Mouse (Mus musculus) erythroblast, adult 5-6 weeks (primary cell): ENCODE data around the gene Snx1. TPM values are rescaled to one million over a fixed set of nuclear protein-coding genes. Genes with fewer than 3 reads are reported as not detected.

Experiments used
- ATAC-seq: replicated peaks from 2 replicates; pipeline ENCODE4 v1.8.0; 2016; ENCODE audit warnings: moderate number of reproducible peaks, mild to moderate bottlenecking, moderate TSS enrichment, inconsistent platforms; ENCODE audit not compliant: poor library complexity, low FRiP score, severe bottlenecking
- total RNA-seq, 2 experiments: library from RNA; stranded (forward) in 1 of 2; stranded (reverse) in 1 of 2; fragments of 150-400 nt in 1 of 2; fragments of 200-764, 138-1000 nt in 1 of 2; gene quantifications; 2 replicates each; pipeline versions ENCODE4 v1.2.3 to v1.2.4; 2015 to 2017; ENCODE audit warnings: low replicate concordance in 2 of 2

Gene Snx1
- total RNA-seq, 2 experiments from 2014 or later = 11.1 to 44.0 TPM

- ATAC-seq = no peak
These were observed 5.1 kb upstream of the Snx1 start for GRCm38 (mm10) chr9:66131466-66131865.

DNA sequence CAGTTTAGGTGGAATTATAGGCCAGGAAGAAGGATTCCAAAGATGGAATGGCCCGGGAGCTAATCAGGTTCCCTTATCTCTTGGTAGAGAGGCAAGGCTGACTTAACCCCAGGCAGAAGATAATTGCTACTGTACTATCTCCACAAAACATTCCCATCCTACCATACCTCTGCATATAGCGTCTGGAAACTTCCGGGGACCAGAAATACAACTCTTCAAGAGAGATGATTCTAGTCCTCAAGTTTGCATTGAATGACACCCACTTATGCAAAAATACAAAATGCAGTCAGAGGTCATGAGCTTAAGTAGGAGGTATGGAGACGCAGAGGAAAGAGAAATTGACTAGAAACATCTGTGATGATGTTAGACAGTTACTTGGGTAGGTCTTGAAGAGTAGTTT, 1.5 kb upstream of the Snx1 start:
- no peak for ATAC-seq

- ATAC-seq = 0 out of 2 replicates have a peak, but pooled peaks have one; percentile 0
These were observed 783 bp upstream of the Snx1 start for GRCm38 (mm10) chr9:66127193-66127546.

DNA sequence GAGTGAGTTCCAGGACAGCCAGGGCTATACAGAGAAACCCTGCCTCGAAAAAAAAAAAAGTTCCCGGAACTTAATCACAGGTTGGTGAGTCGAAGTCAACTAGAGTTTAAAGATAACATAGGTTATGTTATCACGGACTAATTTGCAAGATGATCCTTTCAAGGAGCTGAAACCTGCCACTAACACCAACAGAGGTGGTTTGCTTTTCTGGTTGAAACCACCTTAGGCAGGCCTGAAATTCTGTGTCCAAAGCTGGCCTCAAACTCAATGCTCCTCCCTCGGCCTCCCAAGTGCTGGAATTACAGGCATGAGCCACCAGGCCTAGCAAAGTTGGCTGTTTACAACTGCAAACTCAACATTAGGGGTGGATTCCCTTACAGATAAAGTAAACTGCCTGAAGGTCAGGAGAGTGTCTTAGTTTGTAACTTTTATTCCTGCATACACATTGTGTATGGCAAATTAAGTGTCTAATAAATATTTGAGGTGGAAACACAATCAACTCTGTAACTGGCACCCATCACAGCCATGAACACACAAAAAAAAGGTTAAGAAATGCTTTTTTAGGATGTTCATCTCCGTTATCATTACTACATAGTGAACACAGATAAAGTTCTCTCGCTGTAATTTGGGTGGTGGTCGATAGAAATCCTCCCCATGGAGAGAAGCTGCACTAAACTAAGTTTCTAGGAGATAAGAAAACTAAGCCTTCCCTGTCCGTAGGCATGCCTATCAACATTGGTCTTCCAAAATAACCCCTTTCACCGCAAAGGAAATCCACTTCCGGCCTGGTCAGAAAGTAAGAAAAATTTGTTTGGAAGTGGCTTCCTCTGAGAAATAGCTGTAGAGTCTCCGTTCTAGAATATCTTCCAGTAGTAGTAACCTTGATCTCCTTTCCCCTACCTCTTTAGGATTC, 588 bp downstream of the Snx1 start:
- peak; percentile 12 for ATAC-seq

- ATAC-seq = peak; percentile 81
These were observed 1.5 kb downstream of the Snx1 start for GRCm38 (mm10) chr9:66124681-66125542.

DNA sequence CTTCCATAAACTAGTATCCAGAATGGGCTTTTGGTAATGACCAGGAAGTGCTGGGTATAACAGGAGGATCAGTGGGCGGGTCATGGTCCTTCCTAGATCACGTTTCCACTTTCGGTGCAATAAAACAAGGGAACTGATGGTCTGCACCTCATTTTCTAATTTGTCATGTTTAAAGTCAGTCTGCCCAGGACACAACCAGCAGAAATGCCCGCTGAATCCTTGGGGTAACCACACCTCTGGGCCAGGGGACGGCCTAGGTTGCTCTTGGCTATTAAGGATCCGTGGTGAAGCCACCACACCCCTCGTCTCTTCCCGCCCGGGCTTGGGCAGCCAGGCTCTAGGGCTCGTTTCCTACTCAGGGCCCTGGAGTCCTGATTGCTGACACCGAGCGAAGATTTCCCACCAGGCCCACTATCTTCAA, 2.3 kb downstream of the Snx1 start:
- ATAC-seq = peak; percentile 43

- no peak for ATAC-seq
These were observed 2.7 kb downstream of the Snx1 start for GRCm38 (mm10) chr9:66123648-66124047.

DNA sequence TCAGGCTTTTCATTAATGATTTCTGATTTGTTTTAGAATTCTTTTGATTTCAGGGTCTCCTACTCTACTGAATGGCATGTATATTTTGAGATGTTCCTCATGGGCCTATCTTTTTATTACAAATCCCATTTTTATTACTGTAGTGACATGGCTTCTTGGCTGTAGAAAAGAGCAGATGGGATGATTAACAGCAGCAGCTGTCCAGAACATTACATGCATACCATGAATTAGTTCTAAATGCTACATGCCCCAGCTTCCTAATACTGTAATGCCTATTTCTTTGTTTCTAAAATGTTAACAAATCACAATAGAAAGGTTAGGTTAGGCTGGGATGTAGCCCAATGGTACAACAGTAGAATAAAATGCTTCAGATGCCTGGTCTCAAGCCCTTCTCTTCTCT, 5.0 kb downstream of the Snx1 start:
- ATAC-seq = no peak

GRCm38 (mm10) chr9:66120945-66121344, 5.4 kb downstream of the Snx1 start:
- ATAC-seq = no peak

GRCm38 (mm10) chr9:66120106-66120505, 6.3 kb downstream of the Snx1 start:
- peak; percentile 46 for ATAC-seq

GRCm38 (mm10) chr9:66119498-66119897, 6.9 kb downstream of the Snx1 start:
- ATAC-seq = no peak

- no peak for ATAC-seq
These were observed 9.5 kb downstream of the Snx1 start for GRCm38 (mm10) chr9:66116890-66117289.

DNA sequence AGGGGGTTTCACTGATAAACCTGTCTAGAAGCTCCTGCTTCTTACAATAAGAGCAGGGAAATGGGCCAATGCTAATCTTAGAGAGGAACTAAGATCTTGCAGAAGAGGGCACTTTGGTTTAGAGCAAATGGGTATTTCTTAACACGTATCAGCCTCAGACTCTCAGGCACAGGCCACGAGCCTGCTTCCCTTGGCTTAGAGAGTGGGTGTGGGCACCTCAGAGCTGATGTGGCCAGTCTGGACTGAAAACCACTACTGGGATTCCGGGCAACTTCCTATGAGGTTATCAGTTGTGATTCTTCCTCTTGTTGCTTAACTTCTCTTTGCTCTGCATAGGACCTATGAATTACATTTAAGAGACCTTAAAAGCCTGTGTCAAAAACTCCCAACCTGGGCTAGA, 12.0 kb downstream of the Snx1 start:
- ATAC-seq = no peak

GRCm38 (mm10) chr9:66110611-66111379, 15.6 kb downstream of the Snx1 start:
- ATAC-seq = no peak

DNA sequence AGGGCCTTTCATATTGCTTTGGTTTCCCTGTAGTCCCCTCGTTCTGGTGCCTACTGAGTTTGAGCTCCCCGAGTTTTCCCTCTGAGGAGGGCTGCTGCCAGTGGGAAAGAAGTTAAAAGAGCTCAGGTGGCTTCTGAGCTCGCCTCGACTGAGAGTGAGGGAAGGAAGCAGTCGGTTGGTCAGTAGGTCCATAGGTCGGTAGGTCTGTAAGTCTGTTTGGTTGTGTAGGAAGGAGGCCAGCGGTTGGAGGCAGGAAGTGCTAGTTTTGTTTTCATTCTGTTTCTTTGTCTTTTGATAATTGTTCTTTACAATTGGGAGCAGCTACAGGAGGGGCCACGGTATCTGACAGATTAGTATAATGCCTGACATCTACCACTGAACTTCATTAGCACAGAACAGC, 16.3 kb downstream of the Snx1 start:
- ATAC-seq = no peak

GRCm38 (mm10) chr9:66109574-66109973, 16.8 kb downstream of the Snx1 start:
- ATAC-seq = no peak

DNA sequence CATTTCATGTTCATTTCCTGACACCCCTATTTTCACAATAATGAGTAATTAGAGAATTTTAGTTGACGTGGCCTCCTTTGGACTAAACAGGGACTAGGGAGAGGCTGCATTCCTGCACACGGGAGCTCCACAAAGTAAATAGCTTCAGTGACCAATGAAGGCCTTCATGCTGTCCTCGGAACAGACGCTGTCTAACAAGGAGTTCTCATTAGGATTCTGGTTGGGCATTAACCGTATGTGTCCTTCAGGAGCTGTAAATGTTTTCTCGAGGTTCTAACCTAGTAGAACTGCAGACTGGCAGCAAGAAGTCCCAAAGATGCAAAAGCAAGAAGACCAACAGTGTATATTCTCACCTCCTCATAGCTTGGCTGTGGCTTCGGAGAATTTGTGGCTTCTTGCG, 21.2 kb downstream of the Snx1 start:
- no peak for ATAC-seq

GRCm38 (mm10) chr9:66104601-66105000, 21.8 kb downstream of the Snx1 start:
- peak; percentile 50; the same call in 1 of the 2 replicates for ATAC-seq

GRCm38 (mm10) chr9:66102668-66103067, 23.7 kb downstream of the Snx1 start:
- no peak for ATAC-seq

DNA sequence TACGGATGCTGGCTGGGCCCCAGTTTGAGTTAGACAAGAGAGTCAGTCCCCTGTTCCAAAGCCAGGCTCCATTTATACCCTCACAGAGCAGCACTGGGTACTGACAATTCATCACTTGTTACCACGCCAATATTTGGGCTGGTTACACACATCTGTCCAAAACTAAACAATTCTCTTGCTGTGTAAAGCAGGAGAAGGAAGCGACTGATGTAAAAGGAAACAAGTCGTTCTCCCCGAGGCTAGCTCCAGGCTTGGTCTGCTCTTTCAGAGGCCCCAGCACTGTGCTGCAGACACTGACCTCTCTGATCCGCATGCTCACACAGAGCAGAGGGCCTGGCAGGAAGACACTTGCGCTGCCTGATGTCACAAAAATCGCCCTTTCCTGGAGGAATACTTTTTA, 24.8 kb downstream of the Snx1 start:
- no peak for ATAC-seq
